Mouse (Mus musculus): ENCODE data around the gene Naa50. TPM values are rescaled to one million over a fixed set of nuclear protein-coding genes. Genes with fewer than 3 reads are reported as not detected.

The Naa50 gene
- total and polyA plus RNA-seq, 3 experiments, result 40.1 to 200 (median 122) TPM

- in situ Hi-C loops (cut with MboI; ENCODE audit: low pct_ligation_motif_present, low pct_unique_long_range_greater_than_20kb, low sequenced_read_pairs), result no loop called here
- no peak for DNase-seq (ENCODE audit: extremely low read depth)
These were observed 36.7 kb upstream of the Naa50 start for GRCm38 (mm10) chr16:44102925-44103324.

GRCm38 (mm10) chr16:44103806-44104766, 35.5 kb upstream of the Naa50 start:
- H3K4me3 ChIP-seq (replicated peaks in 1 of 3; ENCODE audit: low read depth in 2 of 3, low read length in 2 of 3, poor library complexity in 1 of 3), result no peak overlapping the region
- H3K79me2 ChIP-seq (replicated peaks; ENCODE audit: control insufficient read depth, extremely low read depth, insufficient read depth, poor library complexity, severe bottlenecking), result no peaks in the 10 kb centered on the region
- dilution Hi-C loops (cut with MboI; ENCODE audit: extremely low pct_ligation_motif_present, extremely low pct_unique_long_range_greater_than_20kb, low sequenced_read_pairs) (no loop called here), in situ Hi-C loops (cut with MboI; ENCODE audit: low pct_ligation_motif_present, low pct_unique_long_range_greater_than_20kb, low sequenced_read_pairs) (no loop called here)
- no peak overlapping the region for H3K9ac ChIP-seq (ENCODE audit: insufficient read depth, low read depth)
- H3K9me3 ChIP-seq (replicated peaks; ENCODE audit: low read length), result no peaks in the 10 kb centered on the region
- peaks cover 53 to 86% of the 10 kb centered on the region in 2 experiments for H3K36me3 ChIP-seq (replicated peaks in 1 of 2; ENCODE audit: control insufficient read depth in 1 of 2, insufficient read depth in 1 of 2, low read length in 1 of 2)
- H3K4me1 ChIP-seq (ENCODE audit: control insufficient read depth in 1 of 2, insufficient read depth in 2 of 2), result no peaks in the 10 kb centered on the region; a peak in 1 of 4 replicates
- H3K27ac ChIP-seq (ENCODE audit: insufficient read depth, low read depth), result no peak overlapping the region
- DNase-seq (ENCODE audit: extremely low read depth), result no peak
- no peaks in the 10 kb centered on the region for H3K27me3 ChIP-seq (replicated peaks)
- no peak for TF ChIP-seq USF2 (conservative IDR thresholded peaks at IDR 0.05; ENCODE audit: low read depth, low read length)
- no peak for TF ChIP-seq ZMIZ1 (IDR thresholded peaks at IDR 0.05; ENCODE audit: low read depth, low read length)
- TF ChIP-seq JUND (conservative IDR thresholded peaks at IDR 0.05; ENCODE audit: low read depth, low read length), result no peak
- TF ChIP-seq ZC3H11A (IDR thresholded peaks at IDR 0.05; ENCODE audit: low read depth, low read length), result no peak
- TF ChIP-seq CTCF (conservative IDR thresholded peaks at IDR 0.05 in 1 of 2, IDR thresholded peaks at IDR 0.05 in 1 of 2; ENCODE audit: low read depth in 2 of 2, low read length in 2 of 2), result peak; percentile 27 to 30; a peak in 2 of 4 replicates
- no peak overlapping the region for H3K4me2 ChIP-seq (ENCODE audit: insufficient read depth, low read depth, poor library complexity, severe bottlenecking)

More at GRCm38 (mm10) chr16:44102925-44103324, 36.7 kb upstream of the Naa50 start:
- Histone ChIP-seq H3K36me3 (replicated peaks in 1 of 2; ENCODE audit: control insufficient read depth in 1 of 2, insufficient read depth in 1 of 2, low read length in 1 of 2) (peaks cover 54 to 86% of the 10 kb centered on the region in 2 experiments), H3K4me2 (ENCODE audit: insufficient read depth, low read depth, poor library complexity, severe bottlenecking) (no peak overlapping the region), H3K9ac (ENCODE audit: insufficient read depth, low read depth) (no peak overlapping the region), H3K27me3 (replicated peaks) (no peaks in the 10 kb centered on the region), H3K79me2 (replicated peaks; ENCODE audit: control insufficient read depth, extremely low read depth, insufficient read depth, poor library complexity, severe bottlenecking) (no peaks in the 10 kb centered on the region), H3K4me3 (replicated peaks in 1 of 3; ENCODE audit: low read depth in 2 of 3, low read length in 2 of 3, poor library complexity in 1 of 3) (no peak overlapping the region), H3K27ac (ENCODE audit: insufficient read depth, low read depth) (no peak overlapping the region), H3K4me1 (ENCODE audit: control insufficient read depth in 1 of 2, insufficient read depth in 2 of 2) (no peaks in the 10 kb centered on the region; a peak in 1 of 4 replicates), H3K9me3 (replicated peaks; ENCODE audit: low read length) (no peaks in the 10 kb centered on the region)
- peak; percentile 20 to 40; a peak in 2 of 4 replicates for TF ChIP-seq CTCF (conservative IDR thresholded peaks at IDR 0.05 in 1 of 2, IDR thresholded peaks at IDR 0.05 in 1 of 2; ENCODE audit: low read depth in 2 of 2, low read length in 2 of 2)
- no peak for TF ChIP-seq MEF2A (IDR thresholded peaks at IDR 0.05; ENCODE audit: borderline replicate concordance, low read depth, low read length)
- dilution Hi-C loops (cut with MboI; ENCODE audit: extremely low pct_ligation_motif_present, extremely low pct_unique_long_range_greater_than_20kb, low sequenced_read_pairs), result no loop called here

GRCm38 (mm10) chr16:44105211-44105610, 34.4 kb upstream of the Naa50 start:
- no peaks in the 10 kb centered on the region for H3K9me3 ChIP-seq (replicated peaks; ENCODE audit: low read length)
- no peaks in the 10 kb centered on the region for H3K27me3 ChIP-seq (replicated peaks)
- TF ChIP-seq ETS1 (conservative IDR thresholded peaks at IDR 0.05; ENCODE audit: low read depth, low read length), result no peak
- TF ChIP-seq KAT2A (IDR thresholded peaks at IDR 0.05; ENCODE audit: insufficient replicate concordance, low read length), result no peak
- no peak for TF ChIP-seq BHLHE40 (IDR thresholded peaks at IDR 0.05; ENCODE audit: low read depth, low read length)
- TF ChIP-seq PAX5 (IDR thresholded peaks at IDR 0.05; ENCODE audit: low read length), result no peak
- no peak for TF ChIP-seq HCFC1 (IDR thresholded peaks at IDR 0.05; ENCODE audit: low read depth, low read length)
- no peak for TF ChIP-seq USF1 (IDR thresholded peaks at IDR 0.05; ENCODE audit: low read depth, low read length)
- TF ChIP-seq MAFK (IDR thresholded peaks at IDR 0.05; ENCODE audit: insufficient replicate concordance, low read length), result no peak
- TF ChIP-seq E2F4 (IDR thresholded peaks at IDR 0.05; ENCODE audit: insufficient replicate concordance, low read depth, low read length), result no peak
- no peak for TF ChIP-seq CHD1 (IDR thresholded peaks at IDR 0.05; ENCODE audit: low read depth, low read length)
- TF ChIP-seq MAZ (IDR thresholded peaks at IDR 0.05; ENCODE audit: low read depth, low read length), result no peak
- TF ChIP-seq MEF2A (IDR thresholded peaks at IDR 0.05; ENCODE audit: borderline replicate concordance, low read depth, low read length), result no peak
- TF ChIP-seq TBP (conservative IDR thresholded peaks at IDR 0.05; ENCODE audit: low read depth, low read length), result no peak
- TF ChIP-seq RCOR1 (conservative IDR thresholded peaks at IDR 0.05; ENCODE audit: low read depth, low read length), result no peak
- TF ChIP-seq MXI1 (IDR thresholded peaks at IDR 0.05; ENCODE audit: low read depth, low read length), result no peak
- no peak for TF ChIP-seq JUN (IDR thresholded peaks at IDR 0.05; ENCODE audit: insufficient read depth, low read depth, low read length)
- no peak for TF ChIP-seq SMC3 (IDR thresholded peaks at IDR 0.05; ENCODE audit: low read depth, low read length)
- TF ChIP-seq POLR2A (IDR thresholded peaks at IDR 0.05; ENCODE audit: low read depth, low read length), result no peak
- H3K4me1 ChIP-seq (ENCODE audit: control insufficient read depth in 1 of 2, insufficient read depth in 2 of 2), result no peaks in the 10 kb centered on the region
- DNase-seq (ENCODE audit: extremely low read depth), result no peak
- peaks cover 55 to 86% of the 10 kb centered on the region in 2 experiments for H3K36me3 ChIP-seq (replicated peaks in 1 of 2; ENCODE audit: control insufficient read depth in 1 of 2, insufficient read depth in 1 of 2, low read length in 1 of 2)
- in situ Hi-C loops (cut with MboI; ENCODE audit: low pct_ligation_motif_present, low pct_unique_long_range_greater_than_20kb, low sequenced_read_pairs), result no loop called here
- dilution Hi-C loops (cut with MboI; ENCODE audit: extremely low pct_ligation_motif_present, extremely low pct_unique_long_range_greater_than_20kb, low sequenced_read_pairs), result no loop called here
- H3K27ac ChIP-seq (ENCODE audit: insufficient read depth, low read depth), result no peak overlapping the region
- no peak overlapping the region for H3K4me2 ChIP-seq (ENCODE audit: insufficient read depth, low read depth, poor library complexity, severe bottlenecking)
- no peaks in the 10 kb centered on the region for H3K79me2 ChIP-seq (replicated peaks; ENCODE audit: control insufficient read depth, extremely low read depth, insufficient read depth, poor library complexity, severe bottlenecking)
- H3K9ac ChIP-seq (ENCODE audit: insufficient read depth, low read depth), result no peak overlapping the region
- H3K4me3 ChIP-seq (replicated peaks in 1 of 3; ENCODE audit: low read depth in 2 of 3, low read length in 2 of 3, poor library complexity in 1 of 3), result no peak overlapping the region

Measured in CH12.LX (cell line).